Mouse (Mus musculus): ENCODE data around the gene Xrcc6. TPM values are rescaled to one million over a fixed set of nuclear protein-coding genes. Genes with fewer than 3 reads are reported as not detected.
A peak's percentile ranks its signal among the peaks of the same experiment; 100 is the strongest.

The Xrcc6 gene
- polyA plus RNA-seq, 1 experiment from 2014 or later: 57.7 TPM

DNA sequence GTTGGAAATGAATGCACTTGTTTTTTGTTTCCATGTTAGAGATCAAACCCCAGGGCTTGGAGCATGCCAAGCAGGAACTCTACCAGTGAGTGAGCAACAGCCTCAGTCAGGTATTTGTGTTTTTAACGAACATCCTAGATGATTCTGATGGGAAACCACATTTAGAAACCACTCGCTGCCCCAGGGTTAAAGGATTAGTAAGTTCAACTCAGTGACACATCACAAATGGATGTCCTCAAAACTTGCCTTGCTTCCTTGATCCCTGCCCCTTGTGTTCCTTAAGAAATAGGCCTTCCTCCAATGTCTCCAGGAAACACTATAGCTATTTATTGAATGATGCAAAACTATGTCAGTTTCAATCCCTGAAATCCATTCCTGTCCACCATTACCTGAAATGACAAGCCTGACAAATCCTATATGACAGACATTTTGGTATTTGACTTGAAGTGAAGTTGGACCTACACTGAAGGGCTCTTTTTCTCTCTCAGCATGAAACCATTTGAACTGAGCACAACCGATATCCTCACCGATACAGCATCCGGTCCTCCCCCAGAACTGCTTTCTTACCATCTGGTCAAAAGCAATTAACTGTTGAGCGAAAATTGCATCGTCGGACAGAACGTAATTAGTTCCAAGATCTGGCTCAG is 27.2 kb downstream of the Xrcc6 start:
- Histone ChIP-seq H3K36me3 (ENCODE audit: control insufficient read depth, insufficient read depth, low read length) (peaks cover 12% of the 10 kb centered on the region; the same call in 1 of the 2 replicates), H3K9me3 (ENCODE audit: control insufficient read depth, low read length) (no peaks in the 10 kb centered on the region), H3K9ac (ENCODE audit: low read length) (peak overlapping the region; percentile 90), H3K4me1 (ENCODE audit: control insufficient read depth in 2 of 2, insufficient read depth in 2 of 2, low read length in 2 of 2) (peaks cover 4 to 19% of the 10 kb centered on the region in 2 experiments), H3K4me3 (ENCODE audit: control insufficient read depth in 1 of 2, insufficient read depth in 1 of 2, low read depth in 1 of 2, low read length in 2 of 2) (peak overlapping the region; percentile 67 to 87), H3K27me3 (ENCODE audit: control insufficient read depth, insufficient read depth, low read length) (no peaks in the 10 kb centered on the region), H3K27ac (replicated peaks in 1 of 2; ENCODE audit: control insufficient read depth in 1 of 2, insufficient read depth in 1 of 2, low read depth in 2 of 2, low read length in 2 of 2) (peak overlapping the region in 1 of 2 experiments; percentile 88; a peak in 1 of 4 replicates), H3K4me2 (ENCODE audit: low read length) (peak overlapping the region; percentile 91)
- 23% methylated on average over 9 of the region's 9 CpGs for WGBS
- ATAC-seq (ENCODE audit: insufficient number of reproducible peaks, insufficient read depth, low FRiP score, low read depth): no peak

DNA sequence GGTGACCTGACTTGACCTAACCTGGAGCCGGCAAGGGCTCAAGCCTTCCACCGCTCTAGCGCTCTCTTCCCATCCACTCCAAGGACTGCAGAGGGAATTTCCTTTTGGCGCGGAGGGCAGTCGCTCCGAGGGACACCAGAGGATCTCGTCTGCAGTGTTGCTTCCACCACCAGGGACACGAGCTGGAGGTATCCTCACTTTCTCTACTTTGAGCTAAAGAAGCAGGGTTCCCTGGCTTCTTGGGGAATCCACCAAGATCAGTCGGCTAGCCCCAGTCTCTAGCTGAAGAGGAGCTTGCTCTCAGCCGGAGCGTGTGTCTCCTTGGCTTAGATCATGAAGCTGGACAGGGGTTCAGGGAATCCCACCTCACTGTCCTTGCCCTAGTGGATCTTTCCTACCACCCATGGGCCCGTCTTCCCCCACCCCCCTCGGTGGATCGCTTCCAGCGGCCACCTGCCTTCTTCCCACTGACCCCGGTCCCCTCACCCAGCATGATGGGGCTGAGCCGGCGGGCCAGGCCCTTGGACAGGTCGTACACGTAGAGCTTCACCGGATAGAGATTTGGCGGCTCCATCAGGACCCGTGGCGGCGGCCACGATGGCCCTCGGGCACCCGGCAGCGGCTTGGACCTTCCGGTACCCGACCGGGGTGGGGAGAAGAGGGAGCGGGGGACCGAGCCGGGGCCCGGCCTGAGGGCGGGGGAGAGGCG is 27.9 kb downstream of the Xrcc6 start:
- Histone ChIP-seq H3K27ac (replicated peaks in 1 of 2; ENCODE audit: control insufficient read depth in 1 of 2, insufficient read depth in 1 of 2, low read depth in 2 of 2, low read length in 2 of 2) (peak overlapping the region; percentile 19 to 88; a peak in 3 of 4 replicates), H3K36me3 (ENCODE audit: control insufficient read depth, insufficient read depth, low read length) (peaks cover 15% of the 10 kb centered on the region; the same call in 1 of the 2 replicates), H3K4me3 (ENCODE audit: control insufficient read depth in 1 of 2, insufficient read depth in 1 of 2, low read depth in 1 of 2, low read length in 2 of 2) (peak overlapping the region; percentile 67 to 87), H3K4me2 (ENCODE audit: low read length) (peak overlapping the region; percentile 91), H3K27me3 (ENCODE audit: control insufficient read depth, insufficient read depth, low read length) (no peaks in the 10 kb centered on the region), H3K4me1 (ENCODE audit: control insufficient read depth in 2 of 2, insufficient read depth in 2 of 2, low read length in 2 of 2) (peaks cover 4 to 19% of the 10 kb centered on the region in 2 experiments), H3K9ac (ENCODE audit: low read length) (peak overlapping the region; percentile 90), H3K9me3 (ENCODE audit: control insufficient read depth, low read length) (no peaks in the 10 kb centered on the region)
- no peak; the same call in 1 of the 2 replicates for ATAC-seq (ENCODE audit: insufficient number of reproducible peaks, insufficient read depth, low FRiP score, low read depth)
- under 1% methylated on average over 39 of the region's 39 CpGs for WGBS

DNA sequence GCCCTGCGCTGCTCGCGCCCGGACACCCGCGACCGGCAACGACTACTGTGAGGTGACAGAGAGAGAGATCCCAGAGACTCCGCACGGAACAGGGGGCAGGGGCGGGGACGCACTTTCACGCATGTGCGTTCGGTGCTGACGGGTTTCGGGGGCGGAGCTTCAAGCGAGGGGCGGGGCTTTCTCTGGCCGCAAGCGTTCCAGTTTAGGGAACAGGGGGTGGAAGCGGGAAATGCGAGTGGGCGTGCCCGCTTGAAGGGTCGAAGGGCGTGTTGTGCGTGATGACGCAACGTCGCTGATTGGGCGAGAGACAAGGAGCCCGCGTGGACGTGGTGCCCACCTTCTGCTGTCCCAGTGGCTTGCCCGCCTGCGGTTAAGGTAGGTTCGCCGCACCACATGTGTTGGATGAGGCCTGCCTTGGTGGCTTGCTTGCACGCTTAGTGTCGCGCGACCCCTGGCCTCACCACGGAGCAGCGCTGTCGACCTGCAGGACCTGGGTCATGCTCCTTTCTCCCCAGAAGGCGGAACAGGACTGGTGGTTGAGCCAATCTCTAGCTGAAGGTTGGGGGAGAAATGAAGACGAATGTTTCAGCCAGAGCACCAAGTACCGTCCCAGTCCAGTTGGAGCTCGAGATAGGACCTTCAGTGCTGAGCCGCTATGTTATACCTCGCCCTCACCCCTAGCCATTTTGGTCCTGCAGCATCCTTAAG is 28.6 kb downstream of the Xrcc6 start:
- H3K27me3 ChIP-seq (ENCODE audit: control insufficient read depth, insufficient read depth, low read length): no peaks in the 10 kb centered on the region
- H3K4me3 ChIP-seq (ENCODE audit: control insufficient read depth in 1 of 2, insufficient read depth in 1 of 2, low read depth in 1 of 2, low read length in 2 of 2): peak overlapping the region; percentile 67 to 87
- WGBS: under 1% methylated on average over 53 of the region's 53 CpGs
- peaks cover 4 to 19% of the 10 kb centered on the region in 2 experiments for H3K4me1 ChIP-seq (ENCODE audit: control insufficient read depth in 2 of 2, insufficient read depth in 2 of 2, low read length in 2 of 2)
- H3K27ac ChIP-seq (replicated peaks in 1 of 2; ENCODE audit: control insufficient read depth in 1 of 2, insufficient read depth in 1 of 2, low read depth in 2 of 2, low read length in 2 of 2): peak overlapping the region; percentile 63 to 88
- no peaks in the 10 kb centered on the region for H3K9me3 ChIP-seq (ENCODE audit: control insufficient read depth, low read length)
- H3K9ac ChIP-seq (ENCODE audit: low read length): peak overlapping the region; percentile 90
- H3K36me3 ChIP-seq (ENCODE audit: control insufficient read depth, insufficient read depth, low read length): peaks cover 15% of the 10 kb centered on the region; the same call in 1 of the 2 replicates
- peak; percentile 95 for ATAC-seq (ENCODE audit: insufficient number of reproducible peaks, insufficient read depth, low FRiP score, low read depth)
- H3K4me2 ChIP-seq (ENCODE audit: low read length): peak overlapping the region; percentile 91

DNA sequence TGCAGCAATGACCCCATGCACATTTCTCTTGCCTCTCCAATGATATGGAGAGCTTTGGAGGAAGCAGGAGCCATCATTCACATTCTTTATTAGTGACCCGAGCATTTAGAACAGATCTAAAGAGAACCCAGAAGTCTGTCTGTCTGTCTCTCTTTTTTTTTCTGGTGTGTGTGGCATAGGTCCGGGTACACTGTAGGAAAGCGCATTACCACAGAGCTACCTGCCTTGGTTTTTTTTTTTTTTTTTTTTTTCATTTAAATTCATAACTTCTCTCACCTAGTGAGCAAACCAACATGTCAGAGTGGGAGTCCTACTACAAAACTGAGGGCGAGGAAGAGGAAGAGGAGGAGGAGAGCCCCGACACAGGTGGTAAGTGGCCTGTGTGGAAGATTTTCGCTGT is 29.2 kb downstream of the Xrcc6 start:
- Histone ChIP-seq H3K4me1 (ENCODE audit: control insufficient read depth in 2 of 2, insufficient read depth in 2 of 2, low read length in 2 of 2) (peaks cover 4 to 19% of the 10 kb centered on the region in 2 experiments), H3K9me3 (ENCODE audit: control insufficient read depth, low read length) (no peaks in the 10 kb centered on the region), H3K27me3 (ENCODE audit: control insufficient read depth, insufficient read depth, low read length) (no peaks in the 10 kb centered on the region), H3K27ac (replicated peaks in 1 of 2; ENCODE audit: control insufficient read depth in 1 of 2, insufficient read depth in 1 of 2, low read depth in 2 of 2, low read length in 2 of 2) (peak overlapping the region; percentile 63 to 71), H3K9ac (ENCODE audit: low read length) (peak overlapping the region; percentile 74), H3K4me2 (ENCODE audit: low read length) (peak overlapping the region; percentile 91), H3K4me3 (ENCODE audit: control insufficient read depth in 1 of 2, insufficient read depth in 1 of 2, low read depth in 1 of 2, low read length in 2 of 2) (peak overlapping the region; percentile 67 to 87), H3K36me3 (ENCODE audit: control insufficient read depth, insufficient read depth, low read length) (peaks cover 18% of the 10 kb centered on the region; the same call in 1 of the 2 replicates)
- no peak for ATAC-seq (ENCODE audit: insufficient number of reproducible peaks, insufficient read depth, low FRiP score, low read depth)
- WGBS: 18% methylated on average over 6 of the region's 6 CpGs

DNA sequence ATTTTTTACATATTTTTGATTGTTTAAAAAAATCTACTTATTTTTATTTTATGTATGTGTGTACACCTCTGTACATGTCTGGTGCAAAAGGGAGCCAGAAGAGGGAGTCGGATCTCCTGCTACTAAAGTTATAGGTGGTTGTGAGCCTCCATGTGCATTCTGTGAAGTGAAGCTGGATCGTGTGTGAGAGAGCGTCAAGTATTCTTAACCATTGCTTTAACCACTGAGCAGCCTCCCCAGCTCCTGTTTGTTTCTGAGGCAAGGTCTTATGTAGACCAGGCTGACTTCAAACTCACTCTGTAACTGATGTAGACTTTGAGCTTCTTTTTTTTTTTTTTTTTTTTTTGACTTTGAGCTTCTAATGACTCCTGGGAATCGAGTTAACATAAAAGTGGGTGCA is 29.8 kb downstream of the Xrcc6 start:
- WGBS: 78% methylated on average over 4 of the region's 4 CpGs
- H3K4me2 ChIP-seq (ENCODE audit: low read length): no peak overlapping the region
- no peaks in the 10 kb centered on the region for H3K9me3 ChIP-seq (ENCODE audit: control insufficient read depth, low read length)
- H3K27me3 ChIP-seq (ENCODE audit: control insufficient read depth, insufficient read depth, low read length): no peaks in the 10 kb centered on the region
- no peak overlapping the region for H3K9ac ChIP-seq (ENCODE audit: low read length)
- H3K27ac ChIP-seq (replicated peaks in 1 of 2; ENCODE audit: control insufficient read depth in 1 of 2, insufficient read depth in 1 of 2, low read depth in 2 of 2, low read length in 2 of 2): no peak overlapping the region
- H3K36me3 ChIP-seq (ENCODE audit: control insufficient read depth, insufficient read depth, low read length): peaks cover 24% of the 10 kb centered on the region
- no peak overlapping the region for H3K4me3 ChIP-seq (ENCODE audit: control insufficient read depth in 1 of 2, insufficient read depth in 1 of 2, low read depth in 1 of 2, low read length in 2 of 2)
- ATAC-seq (ENCODE audit: insufficient number of reproducible peaks, insufficient read depth, low FRiP score, low read depth): no peak
- peaks cover 4 to 20% of the 10 kb centered on the region in 2 experiments for H3K4me1 ChIP-seq (ENCODE audit: control insufficient read depth in 2 of 2, insufficient read depth in 2 of 2, low read length in 2 of 2)

DNA sequence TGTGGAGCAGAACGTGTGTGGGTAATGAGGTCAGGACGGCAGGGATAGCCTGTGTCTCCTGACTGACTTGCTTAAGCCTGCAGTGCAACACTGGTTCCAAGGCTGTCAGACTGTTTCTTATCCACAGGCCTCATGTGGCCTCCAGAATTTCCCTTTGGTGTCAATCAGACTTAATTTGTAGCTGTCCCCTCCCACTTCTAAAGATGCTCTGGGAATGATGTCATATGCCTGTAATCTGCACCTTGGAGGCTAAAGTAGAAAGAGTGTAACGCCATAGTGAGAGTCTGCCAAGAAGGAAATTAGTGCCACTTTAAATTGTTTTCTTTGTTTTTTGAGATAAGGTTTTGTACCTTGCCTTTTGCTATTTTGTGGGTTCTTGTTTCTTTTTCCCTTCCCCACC is 31.7 kb downstream of the Xrcc6 start:
- ATAC-seq (ENCODE audit: insufficient number of reproducible peaks, insufficient read depth, low FRiP score, low read depth): no peak
- Histone ChIP-seq H3K27ac (replicated peaks in 1 of 2; ENCODE audit: control insufficient read depth in 1 of 2, insufficient read depth in 1 of 2, low read depth in 2 of 2, low read length in 2 of 2) (peak overlapping the region; percentile 54 to 55; a peak in 3 of 4 replicates), H3K27me3 (ENCODE audit: control insufficient read depth, insufficient read depth, low read length) (no peaks in the 10 kb centered on the region), H3K4me2 (ENCODE audit: low read length) (no peak overlapping the region), H3K4me3 (ENCODE audit: control insufficient read depth in 1 of 2, insufficient read depth in 1 of 2, low read depth in 1 of 2, low read length in 2 of 2) (no peak overlapping the region), H3K9me3 (ENCODE audit: control insufficient read depth, low read length) (no peaks in the 10 kb centered on the region), H3K4me1 (ENCODE audit: control insufficient read depth in 2 of 2, insufficient read depth in 2 of 2, low read length in 2 of 2) (peaks cover 4 to 24% of the 10 kb centered on the region in 2 experiments), H3K36me3 (ENCODE audit: control insufficient read depth, insufficient read depth, low read length) (peaks cover 42% of the 10 kb centered on the region), H3K9ac (ENCODE audit: low read length) (no peak overlapping the region)
- 49% methylated on average over 3 of the region's 3 CpGs for WGBS

DNA sequence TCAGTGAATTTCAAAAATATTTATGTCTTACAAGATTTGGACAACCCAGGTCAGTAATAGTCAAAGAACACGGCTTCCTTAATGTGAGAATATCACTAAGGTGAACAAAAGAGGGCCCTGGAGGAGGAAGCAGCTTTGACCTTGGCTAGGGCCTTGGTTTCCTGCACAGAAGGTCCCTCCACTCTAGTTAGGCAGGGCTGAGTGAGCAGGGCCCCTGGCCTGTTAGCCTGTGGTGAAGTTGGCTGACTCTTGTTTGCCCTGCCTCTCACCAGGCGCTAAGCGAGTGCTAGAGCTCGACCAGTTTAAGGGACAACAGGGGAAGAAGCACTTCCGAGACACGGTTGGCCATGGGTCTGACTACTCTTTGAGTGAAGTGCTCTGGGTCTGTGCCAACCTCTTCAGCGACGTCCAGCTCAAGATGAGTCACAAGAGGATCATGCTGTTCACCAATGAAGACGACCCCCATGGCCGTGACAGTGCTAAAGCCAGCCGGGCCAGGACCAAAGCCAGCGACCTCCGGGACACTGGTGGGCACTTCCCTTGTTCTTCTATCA is 35.0 kb downstream of the Xrcc6 start:
- H3K27ac ChIP-seq (replicated peaks in 1 of 2; ENCODE audit: control insufficient read depth in 1 of 2, insufficient read depth in 1 of 2, low read depth in 2 of 2, low read length in 2 of 2): no peak overlapping the region
- H3K9me3 ChIP-seq (ENCODE audit: control insufficient read depth, low read length): no peaks in the 10 kb centered on the region
- peaks cover 74% of the 10 kb centered on the region for H3K36me3 ChIP-seq (ENCODE audit: control insufficient read depth, insufficient read depth, low read length)
- WGBS: 60% methylated on average over 13 of the region's 13 CpGs
- H3K4me2 ChIP-seq (ENCODE audit: low read length): no peak overlapping the region
- H3K4me3 ChIP-seq (ENCODE audit: control insufficient read depth in 1 of 2, insufficient read depth in 1 of 2, low read depth in 1 of 2, low read length in 2 of 2): no peak overlapping the region
- no peaks in the 10 kb centered on the region for H3K27me3 ChIP-seq (ENCODE audit: control insufficient read depth, insufficient read depth, low read length)
- no peak for ATAC-seq (ENCODE audit: insufficient number of reproducible peaks, insufficient read depth, low FRiP score, low read depth)
- peaks cover 4 to 10% of the 10 kb centered on the region in 2 experiments; a peak in 3 of 4 replicates for H3K4me1 ChIP-seq (ENCODE audit: control insufficient read depth in 2 of 2, insufficient read depth in 2 of 2, low read length in 2 of 2)
- no peak overlapping the region for H3K9ac ChIP-seq (ENCODE audit: low read length)
